Mouse (Mus musculus) lung, embryonic 14.5 days (tissue): ENCODE results near the gene Kcnj6. TPM values are rescaled to one million over a fixed set of nuclear protein-coding genes. Genes with fewer than 3 reads are reported as not detected.

Experiments used
- ATAC-seq: fragments of 200-750 bp; cut with Nextera tagmentation; 2 replicates; pipeline ENCODE4 v1.8.0; 2017; ENCODE audit warnings: mild to moderate bottlenecking, moderate TSS enrichment, moderate library complexity; ENCODE audit not compliant: insufficient read depth
- DNase-seq: peaks from one replicate; pipeline ENCODE4 v3.0.0-alpha.2; 2015
- H3K27ac ChIP-seq: fragments of 300-500 bp; sonication (generic); 2 replicates; pipeline ENCODE4 v1.5.1; 2014; ENCODE audit warnings: low read depth, mild to moderate bottlenecking, moderate library complexity
- H3K27me3 ChIP-seq: fragments of 300-500 bp; sonication (generic); 2 replicates; pipeline ENCODE4 v1.6.1; 2014; ENCODE audit warnings: low read length, control low read depth; ENCODE audit not compliant: insufficient read depth
- H3K36me3 ChIP-seq: fragments of 300-500 bp; sonication (generic); 2 replicates; pipeline ENCODE4 v1.6.1; 2014; ENCODE audit warnings: control low read depth; ENCODE audit not compliant: insufficient read depth
- H3K4me1 ChIP-seq: fragments of 300-500 bp; sonication (generic); 2 replicates; pipeline ENCODE4 v1.6.1; 2014; ENCODE audit warnings: antibody characterized with exemption, control low read depth; ENCODE audit not compliant: insufficient read depth
- H3K4me2 ChIP-seq: fragments of 300-500 bp; sonication (generic); 2 replicates; pipeline ENCODE4 v1.6.1; 2014; ENCODE audit warnings: mild to moderate bottlenecking
- H3K4me3 ChIP-seq: fragments of 300-500 bp; sonication (generic); 2 replicates; pipeline ENCODE4 v1.5.1; 2014; ENCODE audit warnings: low read depth, low read length
- H3K9ac ChIP-seq: fragments of 300-500 bp; sonication (generic); 2 replicates; pipeline ENCODE4 v1.6.1; 2014
- H3K9me3 ChIP-seq: fragments of 300-500 bp; sonication (generic); 2 replicates; pipeline ENCODE4 v1.6.1; 2016; ENCODE audit warnings: low read depth, low read length, control low read depth
- CTCF ChIP-seq: IDR thresholded peaks from 2 replicates; pipeline ENCODE4 v1.5.1; 2016; ENCODE audit warnings: antibody characterized with exemption, low read depth
- WGBS: fragments of 180-500 bp; shearing (Covaris S2); extraction: QIAGEN DNeasy Blood & Tissue Kit; methylation state at CpG from one replicate; pipeline ENCODE4 v1.1.7; 2014; 5-methylcytosine and 5-hydroxymethylcytosine counted together
- polyA plus RNA-seq: library from polyadenylated mRNA; unstranded; fragments of >200 nt; fragmentation: Nextera tagmentation; extraction: Ambion mirVana; gene quantifications from 2 replicates; pipeline ENCODE4 v1.2.1, GENCODE M21; 2014

The Kcnj6 gene
- polyA plus RNA-seq, result not detected in 2 replicates

DNA sequence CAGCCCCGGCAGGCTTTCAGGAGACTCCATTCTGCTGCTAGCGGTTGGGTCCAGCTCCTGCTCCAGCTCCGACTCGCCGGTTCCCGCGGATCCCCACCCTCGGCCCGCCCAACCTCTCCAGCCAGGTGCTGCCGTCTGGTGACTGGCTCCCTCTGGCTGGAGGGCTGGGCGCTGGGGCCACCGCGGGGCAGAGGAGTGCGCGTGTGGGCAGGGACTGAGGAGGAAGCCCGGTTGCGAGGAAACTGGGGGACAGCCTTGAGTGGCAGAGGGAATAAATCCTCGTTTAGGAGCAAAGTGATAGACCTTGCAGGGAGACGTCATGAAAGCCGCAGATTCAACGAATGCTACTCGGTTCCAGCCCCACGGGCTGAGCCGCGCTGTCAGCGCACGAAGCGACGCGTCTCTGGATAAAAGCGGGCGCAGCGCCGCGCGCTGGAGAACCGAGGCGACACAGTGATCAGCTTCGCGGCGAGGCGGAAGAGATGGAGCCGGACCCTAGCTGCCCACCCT, at the start of gene Kcnj6:
Gene Kcnj6 (minus strand): TSS at position 362 of the 510 bp plus-strand sequence.
- peaks cover 26% of the 10 kb centered on the region for H3K27me3 ChIP-seq
- peak within 1 kb of the TSS; percentile 53 for H3K4me2 ChIP-seq
- peak; percentile 73 for DNase-seq
- ATAC-seq, result 0 out of 2 replicates have a peak, but pooled peaks have one; percentile 14
- no peaks in the 10 kb centered on the region for H3K4me1 ChIP-seq
- peak; percentile 62 for TF ChIP-seq CTCF
- H3K4me3 ChIP-seq, result peak within 1 kb of the TSS; percentile 18
- WGBS, result 1% methylated on average over 43 of the region's 43 CpGs
- H3K27ac ChIP-seq, result no peak within 1 kb of the TSS
- H3K36me3 ChIP-seq, result no peaks in the 10 kb centered on the region
- H3K9me3 ChIP-seq, result no peaks in the 10 kb centered on the region
- no peak within 1 kb of the TSS for H3K9ac ChIP-seq

DNA sequence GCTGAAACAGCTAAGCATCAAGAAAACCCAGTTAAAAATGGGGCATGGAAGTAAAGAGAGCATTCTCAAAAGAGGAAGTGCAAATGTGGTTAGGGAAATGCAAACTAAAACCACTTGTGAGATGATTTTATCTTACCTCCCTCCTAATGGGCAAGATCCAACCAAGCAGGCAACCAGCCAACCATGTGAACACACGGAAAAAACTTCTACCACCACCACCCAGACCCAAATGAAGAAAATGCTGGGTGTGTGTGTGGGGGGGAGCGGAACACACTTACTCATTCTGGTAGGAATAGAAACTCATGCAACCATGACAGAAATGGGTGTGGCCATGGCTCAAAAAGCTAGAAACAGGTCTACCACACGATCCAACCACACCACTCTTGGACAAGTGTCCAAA, 12.4 kb upstream of the Kcnj6 start:
- H3K36me3 ChIP-seq, result no peaks in the 10 kb centered on the region
- H3K4me3 ChIP-seq, result no peak overlapping the region
- TF ChIP-seq CTCF, result no peak
- H3K27ac ChIP-seq, result no peak overlapping the region
- WGBS, result 83% methylated on average over 3 of the region's 3 CpGs
- ATAC-seq (no peak), DNase-seq (no peak)
- H3K27me3 ChIP-seq, result no peaks in the 10 kb centered on the region
- no peak overlapping the region for H3K9ac ChIP-seq
- no peaks in the 10 kb centered on the region for H3K9me3 ChIP-seq
- no peak overlapping the region for H3K4me2 ChIP-seq
- H3K4me1 ChIP-seq, result no peaks in the 10 kb centered on the region

DNA sequence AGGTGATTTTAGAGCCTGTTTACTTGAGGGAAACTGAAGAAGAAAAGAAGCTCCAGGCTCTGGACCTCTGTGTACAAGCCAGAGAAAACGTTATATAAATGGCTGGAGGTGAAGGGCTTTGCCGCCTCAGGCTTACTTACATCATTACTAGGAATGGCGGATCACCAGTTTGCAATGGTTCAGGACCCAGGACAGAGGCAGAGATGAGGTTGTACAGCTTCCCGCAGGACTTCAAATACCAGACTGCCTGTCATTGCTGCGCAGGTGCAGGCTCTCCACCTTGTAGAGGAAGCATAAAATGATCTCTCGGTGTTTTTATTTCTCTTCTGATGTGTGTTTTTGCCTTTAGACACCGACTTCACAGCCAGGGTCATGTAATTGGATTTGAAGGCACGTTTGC, 7.1 kb upstream of the Kcnj6 start:
- H3K4me2 ChIP-seq, result no peak overlapping the region
- no peak for TF ChIP-seq CTCF
- no peak overlapping the region for H3K27ac ChIP-seq
- no peaks in the 10 kb centered on the region for H3K4me1 ChIP-seq
- no peaks in the 10 kb centered on the region for H3K9me3 ChIP-seq
- H3K27me3 ChIP-seq, result no peaks in the 10 kb centered on the region
- no peak overlapping the region for H3K4me3 ChIP-seq
- DNase-seq, result peak; percentile 71
- H3K36me3 ChIP-seq, result no peaks in the 10 kb centered on the region
- ATAC-seq, result no peak
- H3K9ac ChIP-seq, result no peak overlapping the region
- 26% methylated on average over 8 of the region's 8 CpGs for WGBS

DNA sequence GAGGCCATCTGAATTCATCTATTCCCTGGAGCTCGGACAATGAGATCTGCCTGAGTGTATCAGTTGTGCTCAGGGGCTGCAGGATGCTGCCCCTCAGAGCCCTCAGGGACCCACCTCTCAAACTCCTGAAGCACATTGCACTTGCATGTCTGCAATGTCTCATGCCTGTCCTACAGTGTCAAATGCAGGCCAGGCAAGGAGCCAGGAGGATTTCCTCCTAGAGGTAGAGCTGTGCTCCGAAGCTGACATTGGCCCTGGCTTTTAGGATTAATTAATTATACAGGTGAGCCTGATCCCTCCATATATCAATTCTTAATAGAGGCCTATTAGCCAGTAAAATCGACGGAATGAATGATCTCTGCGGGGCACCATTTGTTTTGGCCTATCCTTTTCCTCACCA, 2.0 kb upstream of the Kcnj6 start:
- no peak overlapping the region for H3K4me3 ChIP-seq
- H3K9ac ChIP-seq, result no peak overlapping the region
- ATAC-seq (no peak), DNase-seq (no peak)
- H3K27ac ChIP-seq, result no peak overlapping the region
- no peaks in the 10 kb centered on the region for H3K9me3 ChIP-seq
- H3K4me2 ChIP-seq, result no peak overlapping the region
- WGBS, result 74% methylated on average over 5 of the region's 5 CpGs
- H3K27me3 ChIP-seq, result peaks cover 26% of the 10 kb centered on the region
- H3K4me1 ChIP-seq, result no peaks in the 10 kb centered on the region
- no peaks in the 10 kb centered on the region for H3K36me3 ChIP-seq
- no peak for TF ChIP-seq CTCF

DNA sequence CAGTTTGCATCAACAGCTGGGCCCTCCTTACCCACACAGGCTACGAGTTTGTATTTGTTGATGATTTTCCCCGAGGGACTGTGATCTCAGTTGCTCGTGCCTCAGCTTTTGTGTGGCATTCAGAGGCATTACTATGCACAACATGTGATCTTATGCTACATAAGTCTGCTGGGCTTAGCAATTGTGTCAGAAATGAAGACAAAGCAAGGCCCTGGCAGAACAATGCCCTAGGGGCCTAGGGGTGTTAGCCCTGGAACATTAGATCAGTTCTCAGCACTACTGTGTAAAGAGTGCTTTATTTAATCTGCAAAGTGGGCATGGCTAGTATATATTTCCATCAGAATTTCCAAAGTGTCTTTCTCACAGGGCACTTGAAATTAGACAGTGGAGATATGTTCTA, 1.5 kb upstream of the Kcnj6 start:
- WGBS, result 70% methylated on average over 3 of the region's 3 CpGs
- no peak for ATAC-seq
- no peak overlapping the region for H3K9ac ChIP-seq

DNA sequence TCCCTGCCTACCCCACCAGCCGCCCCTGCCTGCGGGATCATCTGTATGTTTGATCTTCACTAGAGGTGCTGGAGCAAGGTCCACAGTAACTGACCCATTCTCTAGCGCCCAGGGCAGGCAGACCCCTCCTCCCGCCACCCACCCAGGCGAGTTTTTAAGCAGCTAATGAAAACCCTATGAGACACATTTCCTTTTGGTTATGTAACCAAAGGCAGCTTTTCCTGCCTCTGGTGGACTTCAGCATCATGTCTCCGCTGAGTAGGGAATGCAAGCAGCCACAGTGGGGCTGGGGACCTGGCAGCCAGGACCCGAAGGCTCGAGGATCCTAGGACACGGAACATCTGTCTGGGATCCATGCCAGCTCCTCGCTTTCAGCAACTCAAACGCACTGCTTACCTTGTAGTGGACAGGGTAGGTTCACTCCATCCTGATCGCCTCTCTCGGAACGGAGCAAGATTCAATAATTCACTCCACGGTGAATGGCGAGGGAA, 665 bp downstream of the Kcnj6 start:
- Histone ChIP-seq H3K9me3 (no peaks in the 10 kb centered on the region), H3K4me1 (no peaks in the 10 kb centered on the region), H3K36me3 (no peaks in the 10 kb centered on the region), H3K4me3 (peak overlapping the region; percentile 18; the same call in 1 of the 2 replicates), H3K9ac (no peak overlapping the region), H3K4me2 (peak overlapping the region; percentile 53), H3K27me3 (peaks cover 26% of the 10 kb centered on the region), H3K27ac (no peak overlapping the region)
- 12% methylated on average over 16 of the region's 16 CpGs for WGBS
- no peak for ATAC-seq
- no peak for TF ChIP-seq CTCF
- DNase-seq, result peak; percentile 34

More for the DNA sequence above, 1.5 kb upstream of the Kcnj6 start:
- TF ChIP-seq CTCF, result no peak
- Histone ChIP-seq H3K4me1 (no peaks in the 10 kb centered on the region), H3K4me2 (no peak overlapping the region), H3K9me3 (no peaks in the 10 kb centered on the region), H3K27me3 (peaks cover 26% of the 10 kb centered on the region), H3K4me3 (no peak overlapping the region), H3K27ac (no peak overlapping the region), H3K36me3 (no peaks in the 10 kb centered on the region)
- DNase-seq, result no peak

DNA sequence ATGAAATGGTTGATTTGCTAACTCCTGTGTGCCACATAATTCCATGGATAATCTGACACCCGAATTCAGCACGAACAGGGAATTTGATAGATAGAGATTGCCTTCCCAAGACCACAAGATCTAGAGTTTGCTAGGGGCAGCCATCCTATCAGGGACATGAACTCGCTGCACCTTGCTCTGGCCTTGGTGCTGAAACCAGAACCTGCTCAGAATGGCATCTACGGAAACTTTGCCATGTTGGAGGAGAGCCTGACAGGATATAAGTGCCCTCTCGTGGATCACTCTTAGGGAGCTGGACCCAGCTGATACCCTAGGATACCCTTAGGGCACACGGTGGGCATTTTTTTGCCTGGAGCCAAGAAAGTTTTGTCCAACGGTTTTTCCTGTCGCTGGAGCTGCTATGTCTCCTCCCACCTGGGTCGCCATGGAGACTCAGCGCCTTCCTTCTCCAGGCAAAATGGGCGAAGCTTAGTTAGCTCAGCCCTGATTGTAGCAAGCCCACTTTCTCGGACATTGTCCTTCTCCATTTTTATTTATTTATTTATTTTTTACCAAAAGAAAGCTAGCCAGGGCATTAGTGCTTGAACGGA, 1.9 kb downstream of the Kcnj6 start:
- ATAC-seq, result no peak
- peaks cover 26% of the 10 kb centered on the region for H3K27me3 ChIP-seq
- no peak overlapping the region for H3K27ac ChIP-seq
- H3K9me3 ChIP-seq, result no peaks in the 10 kb centered on the region
- no peak overlapping the region for H3K9ac ChIP-seq
- H3K4me2 ChIP-seq, result no peak overlapping the region
- H3K4me1 ChIP-seq, result no peaks in the 10 kb centered on the region
- no peak for TF ChIP-seq CTCF
- peak; percentile 87 for DNase-seq
- H3K36me3 ChIP-seq, result no peaks in the 10 kb centered on the region
- H3K4me3 ChIP-seq, result no peak overlapping the region
- 10% methylated on average over 13 of the region's 13 CpGs for WGBS
